Mouse (Mus musculus) embryonic fibroblast, embryonic 13.5 days (primary cell): ENCODE measurements at regions not wholly inside any gene's neighbourhood (a gene's known extent, or its start where the extent isn't known, plus 50 kb on each side); places are given as distances from the start of the nearest gene placed in this dataset.

Experiments used
- H3K27ac ChIP-seq: 2 replicates; pipeline ENCODE4 v1.5.1; 2012; ENCODE audit warnings: low read length, control low read depth, inconsistent platforms; ENCODE audit not compliant: insufficient read depth
- H3K4me1 ChIP-seq: 2 replicates; pipeline ENCODE4 v1.6.1; 2011; ENCODE audit warnings: low read length; ENCODE audit not compliant: control insufficient read depth, insufficient read depth
- H3K4me3 ChIP-seq: 2 replicates; pipeline ENCODE4 v1.5.1; 2011; ENCODE audit warnings: mild to moderate bottlenecking, control low read depth, low read length; ENCODE audit not compliant: insufficient read depth
- CTCF ChIP-seq: IDR thresholded peaks from 2 replicates; pipeline ENCODE4 v1.5.1; 2011; ENCODE audit warnings: mild to moderate bottlenecking, control low read depth, low read length, moderate library complexity, borderline replicate concordance; ENCODE audit not compliant: insufficient read depth
- POLR2A ChIP-seq: IDR thresholded peaks from 2 replicates; pipeline ENCODE4 v1.6.1; 2011; ENCODE audit warnings: low read depth, mild to moderate bottlenecking, control low read depth, low read length, moderate library complexity

GRCm38 (mm10) chr3:34444802-34445201, 205.4 kb upstream of the Sox2 start:
- no peak overlapping the region for H3K4me3 ChIP-seq
- H3K27ac ChIP-seq, result no peak overlapping the region
- TF ChIP-seq CTCF (no peak), POLR2A (no peak)
- no peaks in the 10 kb centered on the region for H3K4me1 ChIP-seq

GRCm38 (mm10) chr3:34443731-34444628, 206.2 kb upstream of the Sox2 start:
- Histone ChIP-seq H3K27ac (no peak overlapping the region), H3K4me1 (no peaks in the 10 kb centered on the region), H3K4me3 (no peak overlapping the region)
- no peak for TF ChIP-seq CTCF
- no peak for TF ChIP-seq POLR2A

- TF ChIP-seq CTCF (no peak), POLR2A (no peak)
- no peak overlapping the region for H3K27ac ChIP-seq
- no peak overlapping the region for H3K4me3 ChIP-seq
- no peaks in the 10 kb centered on the region for H3K4me1 ChIP-seq
Measured at GRCm38 (mm10) chr3:34443307-34443706, 206.9 kb upstream of the Sox2 start.

- H3K27ac ChIP-seq, result no peak overlapping the region
- TF ChIP-seq CTCF (no peak), POLR2A (no peak)
- H3K4me1 ChIP-seq, result no peaks in the 10 kb centered on the region
- no peak overlapping the region for H3K4me3 ChIP-seq
Measured at GRCm38 (mm10) chr3:34441792-34442191, 208.4 kb upstream of the Sox2 start.

GRCm38 (mm10) chr3:34441266-34441665, 208.9 kb upstream of the Sox2 start:
- no peak for TF ChIP-seq POLR2A
- TF ChIP-seq CTCF, result no peak
- Histone ChIP-seq H3K4me3 (no peak overlapping the region), H3K4me1 (no peaks in the 10 kb centered on the region)

GRCm38 (mm10) chr3:34434901-34435300, 215.3 kb upstream of the Sox2 start:
- no peak for TF ChIP-seq CTCF
- TF ChIP-seq POLR2A, result no peak
- H3K4me3 ChIP-seq, result no peak overlapping the region
- H3K27ac ChIP-seq, result no peak overlapping the region

More at GRCm38 (mm10) chr3:34441266-34441665, 208.9 kb upstream of the Sox2 start:
- H3K27ac ChIP-seq, result no peak overlapping the region

GRCm38 (mm10) chr3:34427967-34428366, 222.2 kb upstream of the Sox2 start:
- TF ChIP-seq POLR2A (no peak), CTCF (no peak)
- no peak overlapping the region for H3K27ac ChIP-seq
- H3K4me1 ChIP-seq, result no peaks in the 10 kb centered on the region
- H3K4me3 ChIP-seq, result no peak overlapping the region

More at GRCm38 (mm10) chr3:34434901-34435300, 215.3 kb upstream of the Sox2 start:
- no peaks in the 10 kb centered on the region for H3K4me1 ChIP-seq

- TF ChIP-seq POLR2A, result no peak
- no peak for TF ChIP-seq CTCF
- H3K27ac ChIP-seq, result no peak overlapping the region
- H3K4me3 ChIP-seq, result no peak overlapping the region
- H3K4me1 ChIP-seq, result no peaks in the 10 kb centered on the region
Measured at GRCm38 (mm10) chr3:34427495-34427894, 222.7 kb upstream of the Sox2 start.

GRCm38 (mm10) chr3:34426955-34427354, 223.2 kb upstream of the Sox2 start:
- TF ChIP-seq POLR2A (no peak), CTCF (no peak)
- Histone ChIP-seq H3K4me1 (no peaks in the 10 kb centered on the region), H3K4me3 (no peak overlapping the region), H3K27ac (no peak overlapping the region)

- Histone ChIP-seq H3K4me1 (no peaks in the 10 kb centered on the region), H3K4me3 (no peak overlapping the region), H3K27ac (no peak overlapping the region)
- TF ChIP-seq CTCF, result no peak
- no peak for TF ChIP-seq POLR2A
Measured at GRCm38 (mm10) chr3:34411915-34412306, 238.3 kb upstream of the Sox2 start.
